Mouse (Mus musculus) kidney, adult 2 months (tissue): ENCODE results near the gene Slbp. TPM values are rescaled to one million over a fixed set of nuclear protein-coding genes. Genes with fewer than 3 reads are reported as not detected.

Experiments used
- DNase-seq: peaks from one replicate; pipeline ENCODE4 v3.0.0; 2021
- H3K27ac ChIP-seq: fragments of 200-500 bp; 2 replicates; pipeline ENCODE4 v1.5.1; 2012; ENCODE audit warnings: low read depth, low read length, control low read depth, inconsistent platforms; ENCODE audit not compliant: insufficient read depth
- H3K27me3 ChIP-seq: fragments of 200-500 bp; replicated peaks from 2 replicates; pipeline ENCODE4 v1.6.1; 2012; ENCODE audit warnings: mild to moderate bottlenecking, moderate library complexity, low read length, inconsistent platforms; ENCODE audit not compliant: control insufficient read depth, insufficient read depth
- H3K36me3 ChIP-seq: fragments of 200-500 bp; 2 replicates; pipeline ENCODE4 v1.6.1; 2012; ENCODE audit warnings: mild to moderate bottlenecking, moderate library complexity, low read length, inconsistent platforms; ENCODE audit not compliant: control insufficient read depth, insufficient read depth
- H3K4me1 ChIP-seq: fragments of 200-500 bp; 2 replicates; pipeline ENCODE4 v1.6.1; 2011; ENCODE audit warnings: low read length; ENCODE audit not compliant: control insufficient read depth, insufficient read depth
- H3K4me3 ChIP-seq: fragments of 200-500 bp; 2 replicates; pipeline ENCODE4 v1.5.1; 2011; ENCODE audit warnings: mild to moderate bottlenecking, low read depth, low read length, control low read depth; ENCODE audit not compliant: insufficient read depth
- CTCF ChIP-seq: fragments of 200-500 bp; conservative IDR thresholded peaks from 2 replicates; pipeline ENCODE4 v1.5.1; 2011; ENCODE audit warnings: low read depth, mild to moderate bottlenecking, control low read depth, low read length, moderate library complexity, mixed read lengths; ENCODE audit not compliant: insufficient read depth, insufficient read length
- POLR2A ChIP-seq: fragments of 200-500 bp; IDR thresholded peaks from one replicate; pipeline ENCODE4 v1.6.1; 2011; ENCODE audit warnings: low read depth, low read length, control low read depth
- WGBS: fragments of 180-500 bp; shearing (Covaris S2); methylation state at CpG from one replicate; pipeline ENCODE4 v1.1.7; 2018; 5-methylcytosine and 5-hydroxymethylcytosine counted together
- polyA plus RNA-seq: library from polyadenylated mRNA; depleted of rRNA; stranded (reverse); fragments of >200 nt; gene quantifications from 2 replicates; pipeline ENCODE4 v1.2.3, GENCODE M21; 2012; rRNA removed

Slbp gene
- 12.7 and 15.7 TPM in 2 replicates for polyA plus RNA-seq

DNA sequence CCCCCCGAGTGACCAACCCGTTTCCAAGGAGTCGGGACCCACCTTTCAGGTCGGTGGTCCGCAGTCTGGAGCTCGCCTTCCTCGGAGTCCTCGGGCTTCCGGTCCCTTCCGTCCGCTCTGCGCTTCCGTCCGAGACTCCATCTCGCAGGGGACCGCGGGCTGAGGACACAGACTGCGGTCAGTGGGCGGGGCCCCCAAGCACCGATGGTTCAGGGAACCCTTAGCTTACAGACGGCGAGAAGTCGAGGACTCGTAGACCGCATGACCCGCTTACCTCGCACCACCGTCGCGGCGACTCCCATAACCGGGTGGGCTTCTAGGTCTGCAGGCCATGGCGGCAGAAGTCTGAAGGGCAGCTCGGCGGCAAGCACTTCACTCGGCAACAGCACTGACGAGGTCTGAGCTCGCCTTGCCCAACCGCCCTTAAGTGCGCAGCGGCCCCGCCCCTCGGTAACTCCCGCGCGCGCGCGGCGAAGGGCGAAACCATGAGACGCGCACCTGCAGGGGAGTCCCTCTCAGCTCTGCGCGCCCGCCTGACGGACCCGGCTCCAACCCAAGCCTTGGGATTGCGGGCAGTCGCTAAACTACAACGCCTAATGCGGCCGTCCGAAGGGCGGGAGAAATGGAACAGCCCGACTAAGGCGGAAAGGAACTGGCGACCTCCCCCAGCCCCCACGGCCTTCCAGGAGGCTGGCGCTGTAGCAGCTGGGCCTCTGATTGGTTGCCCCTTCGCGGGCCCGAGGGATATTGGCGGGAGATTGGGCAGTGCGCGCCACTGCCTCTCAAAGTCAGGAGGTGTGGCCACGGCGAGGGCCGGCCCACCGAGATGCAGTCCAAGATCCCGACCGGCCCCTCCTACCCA is at the start of gene Slbp:
TSS of gene Slbp (minus strand) at position 654 of the 862 bp plus-strand sequence.
- peak; percentile 98 for DNase-seq
- H3K4me3 ChIP-seq, result peak within 1 kb of the TSS; percentile 96
- H3K27me3 ChIP-seq, result no peaks in the 10 kb centered on the region
- TF ChIP-seq POLR2A, result peak; percentile 99
- TF ChIP-seq CTCF, result 0 out of 2 replicates have a peak, but pooled peaks have one; percentile 3
- WGBS, result under 1% methylated on average over 82 of the region's 82 CpGs
- peaks cover 2% of the 10 kb centered on the region; the same call in 1 of the 2 replicates for H3K36me3 ChIP-seq
- peak within 1 kb of the TSS; percentile 99 for H3K27ac ChIP-seq
- H3K4me1 ChIP-seq, result peaks cover 12% of the 10 kb centered on the region; the same call in 1 of the 2 replicates

DNA sequence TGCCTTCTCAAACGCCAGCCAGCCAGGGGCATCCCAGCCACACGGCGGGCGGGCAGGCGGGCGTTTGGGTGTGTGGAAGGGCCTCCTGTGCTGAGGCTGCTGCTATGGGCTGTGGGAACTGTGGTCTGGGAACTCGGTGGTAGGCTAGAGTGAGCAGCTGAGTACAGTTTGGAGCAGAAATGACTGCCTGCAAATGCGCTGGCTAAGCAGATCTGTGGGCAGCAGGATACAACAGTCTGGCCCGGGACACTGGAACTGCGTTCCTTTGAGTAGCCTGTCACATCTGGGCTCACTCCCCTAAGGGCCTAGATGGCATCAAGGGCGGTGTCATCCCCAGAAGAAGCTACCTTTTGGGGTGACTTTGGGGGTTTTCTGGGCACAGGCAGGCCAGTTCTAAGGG is 49.5 kb upstream of the Slbp start:
- peak; percentile 43 for DNase-seq
- TF ChIP-seq POLR2A, result no peak
- TF ChIP-seq CTCF, result no peak
- Histone ChIP-seq H3K27ac (no peak overlapping the region), H3K36me3 (no peaks in the 10 kb centered on the region), H3K27me3 (no peaks in the 10 kb centered on the region), H3K4me1 (peaks cover 10% of the 10 kb centered on the region; the same call in 1 of the 2 replicates), H3K4me3 (no peak overlapping the region)
- 65% methylated on average over 11 of the region's 11 CpGs for WGBS

DNA sequence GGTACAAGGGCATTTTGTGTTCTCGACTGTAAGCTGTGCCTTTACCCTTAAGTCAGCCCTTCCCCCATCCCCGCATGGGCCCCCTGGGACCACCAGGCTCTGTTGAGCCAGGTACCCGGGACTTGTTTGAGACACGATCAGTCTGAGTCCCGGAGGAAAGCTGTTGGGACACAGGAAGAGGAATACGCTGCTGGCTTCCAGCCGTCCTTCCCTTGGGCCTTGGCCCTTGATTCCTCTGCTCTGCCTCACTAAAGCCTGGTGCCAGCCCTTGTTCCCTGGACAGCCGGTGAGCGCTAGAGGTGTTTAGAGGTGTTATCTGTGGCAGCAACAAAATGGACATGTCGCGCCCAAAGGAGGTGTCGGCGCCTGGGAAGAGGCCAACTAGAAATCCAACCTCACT is 47.6 kb upstream of the Slbp start:
- 0 out of 2 replicates have a peak, but pooled peaks cover 4% of the 10 kb centered on the region for H3K4me1 ChIP-seq
- H3K27ac ChIP-seq, result no peak overlapping the region
- no peak overlapping the region for H3K4me3 ChIP-seq
- TF ChIP-seq POLR2A (no peak), CTCF (no peak)
- no peaks in the 10 kb centered on the region; the same call in 1 of the 2 replicates for H3K27me3 ChIP-seq
- WGBS, result 65% methylated on average over 13 of the region's 13 CpGs
- DNase-seq, result no peak
- H3K36me3 ChIP-seq, result no peaks in the 10 kb centered on the region

DNA sequence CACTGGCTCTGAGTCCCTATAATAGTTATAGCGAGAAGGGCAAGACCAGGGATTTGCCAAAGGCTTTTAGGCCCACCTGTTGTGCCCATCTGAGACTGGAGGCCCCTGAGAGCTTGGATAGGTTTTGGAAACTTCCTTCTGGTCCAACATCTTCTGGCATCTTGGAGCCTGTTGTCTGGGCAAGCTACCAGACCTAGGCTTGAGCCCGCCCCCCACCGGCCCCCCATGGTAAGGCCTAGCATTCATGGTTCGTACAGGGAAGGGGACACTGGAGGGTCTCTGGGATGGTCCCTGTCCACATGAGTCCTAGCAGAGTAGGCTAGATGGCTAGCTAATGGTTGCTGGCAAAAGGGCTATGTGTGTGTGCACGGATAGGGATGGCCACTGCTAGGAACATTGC is 46.3 kb upstream of the Slbp start:
- Histone ChIP-seq H3K4me3 (no peak overlapping the region), H3K27me3 (no peaks in the 10 kb centered on the region; the same call in 1 of the 2 replicates), H3K36me3 (no peaks in the 10 kb centered on the region), H3K27ac (no peak overlapping the region), H3K4me1 (0 out of 2 replicates have a peak, but pooled peaks cover 4% of the 10 kb centered on the region)
- DNase-seq, result no peak
- TF ChIP-seq CTCF (no peak), POLR2A (no peak)
- WGBS, result 94% methylated on average over 5 of the region's 5 CpGs

DNA sequence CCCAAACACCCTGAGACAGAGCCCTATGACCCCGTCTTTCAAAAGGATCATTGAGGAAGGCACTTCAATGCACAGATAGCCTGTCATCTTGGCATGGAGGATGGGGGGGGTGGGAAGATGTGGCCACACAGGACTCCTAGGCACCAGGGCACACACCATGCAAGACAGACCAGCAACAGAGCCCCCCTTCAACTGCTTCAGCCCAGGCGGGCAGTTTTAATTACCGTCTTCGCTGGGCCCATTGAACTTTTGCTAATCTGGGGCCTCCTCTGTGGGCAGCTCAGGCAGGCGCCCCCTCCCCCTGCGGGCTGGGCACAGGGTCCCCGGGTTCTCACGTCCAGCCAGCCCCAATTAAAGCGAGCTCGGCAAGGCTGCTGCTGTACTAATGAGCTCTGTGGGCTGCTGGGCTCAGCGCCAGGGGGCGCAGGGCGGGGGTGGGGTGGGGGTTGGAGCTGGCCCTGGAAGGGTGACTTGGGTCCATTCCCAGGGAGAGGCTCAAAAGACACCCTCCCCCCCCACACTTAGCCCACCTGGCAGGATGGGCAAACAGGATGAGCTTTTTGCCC is 45.7 kb upstream of the Slbp start:
- Histone ChIP-seq H3K4me3 (no peak overlapping the region), H3K27ac (no peak overlapping the region), H3K4me1 (0 out of 2 replicates have a peak, but pooled peaks cover 4% of the 10 kb centered on the region), H3K27me3 (no peaks in the 10 kb centered on the region; the same call in 1 of the 2 replicates), H3K36me3 (no peaks in the 10 kb centered on the region)
- 50% methylated on average over 13 of the region's 13 CpGs for WGBS
- no peak for TF ChIP-seq POLR2A
- no peak for TF ChIP-seq CTCF
- no peak for DNase-seq

DNA sequence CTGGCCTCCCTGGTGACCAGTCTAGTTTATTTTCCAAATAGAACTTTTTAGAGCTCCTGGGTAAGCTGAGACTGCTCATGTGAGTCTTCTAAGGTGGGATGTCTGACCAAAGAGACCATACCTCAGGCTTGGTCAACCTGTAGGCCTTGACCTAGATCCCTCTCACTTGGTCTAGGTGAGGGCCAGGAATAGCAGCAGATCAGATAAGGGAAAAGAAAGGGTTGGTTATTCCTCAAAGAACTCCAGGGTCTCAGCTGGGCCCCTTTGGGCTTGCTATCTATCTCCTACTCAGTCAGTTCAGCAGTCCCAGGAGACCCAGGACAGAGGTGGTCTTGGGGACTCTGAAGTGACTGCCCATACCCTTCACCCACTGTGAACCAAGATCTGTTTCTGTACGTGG is 45.2 kb upstream of the Slbp start:
- Histone ChIP-seq H3K36me3 (no peaks in the 10 kb centered on the region), H3K4me3 (no peak overlapping the region), H3K27ac (no peak overlapping the region), H3K27me3 (no peaks in the 10 kb centered on the region; the same call in 1 of the 2 replicates), H3K4me1 (0 out of 2 replicates have a peak, but pooled peaks cover 3% of the 10 kb centered on the region)
- WGBS, result 97% methylated on average over 1 of the region's 1 CpGs
- TF ChIP-seq POLR2A, result no peak
- no peak for TF ChIP-seq CTCF
- DNase-seq, result no peak

DNA sequence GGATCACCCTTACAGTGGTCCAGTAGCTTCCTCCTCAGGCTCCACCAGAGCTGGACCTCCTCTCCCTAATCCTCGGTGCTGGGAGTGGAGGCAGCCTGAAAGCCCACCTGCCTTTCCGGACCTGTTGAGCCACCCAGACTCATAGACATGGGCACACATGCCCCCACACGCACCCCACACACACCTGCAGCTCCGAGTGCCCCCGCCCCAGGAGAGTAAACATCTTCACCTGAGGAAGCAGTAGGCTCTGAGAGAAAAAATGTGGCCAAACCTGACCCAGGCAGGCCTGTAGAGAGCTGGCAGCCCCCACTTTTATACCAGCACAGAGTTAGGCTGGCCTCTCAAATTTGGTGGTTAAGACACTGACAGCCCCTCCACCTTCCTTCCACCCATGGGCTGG is 44.1 kb upstream of the Slbp start:
- Histone ChIP-seq H3K36me3 (no peaks in the 10 kb centered on the region), H3K4me1 (no peaks in the 10 kb centered on the region), H3K4me3 (no peak overlapping the region), H3K27ac (no peak overlapping the region), H3K27me3 (no peaks in the 10 kb centered on the region; the same call in 1 of the 2 replicates)
- 89% methylated on average over 5 of the region's 5 CpGs for WGBS
- no peak for DNase-seq
- TF ChIP-seq POLR2A, result no peak
- no peak for TF ChIP-seq CTCF
